Mouse (Mus musculus): ENCODE measurements around the gene Lrat.

The Lrat gene

GRCm38 (mm10) chr3:82903613-82904205 lies at the start of gene Lrat:
Gene Lrat (minus strand): TSS chr3:82903973.
- no peak for DNase-seq (ENCODE audit: low spot score in 2 of 2)

GRCm38 (mm10) chr3:82952173-82952962 lies 48.6 kb upstream of the Lrat start:
- no peak for DNase-seq (ENCODE audit: low spot score in 2 of 2)

- DNase-seq (ENCODE audit: low spot score in 2 of 2): no peak
These were observed 46.9 kb upstream of the Lrat start for GRCm38 (mm10) chr3:82950639-82951038.

- DNase-seq (ENCODE audit: low spot score in 2 of 2): no peak
These were observed 46.4 kb upstream of the Lrat start for GRCm38 (mm10) chr3:82950208-82950607.

- DNase-seq (ENCODE audit: low spot score in 2 of 2): no peak
These were observed 42.8 kb upstream of the Lrat start for GRCm38 (mm10) chr3:82946375-82947107.

GRCm38 (mm10) chr3:82927917-82928316 lies 24.1 kb upstream of the Lrat start:
- DNase-seq (ENCODE audit: low spot score in 2 of 2): no peak

- DNase-seq (ENCODE audit: low spot score in 2 of 2): no peak
These were observed 11.9 kb upstream of the Lrat start for GRCm38 (mm10) chr3:82915632-82916031.

- no peak for DNase-seq (ENCODE audit: low spot score in 2 of 2)
These were observed 4.9 kb upstream of the Lrat start for GRCm38 (mm10) chr3:82908671-82909070.

GRCm38 (mm10) chr3:82904211-82904908 lies 587 bp upstream of the Lrat start:
- no peak for DNase-seq (ENCODE audit: low spot score in 2 of 2)

- no peak for DNase-seq (ENCODE audit: low spot score in 2 of 2)
These were observed 788 bp downstream of the Lrat start for GRCm38 (mm10) chr3:82902757-82903612.

- DNase-seq (ENCODE audit: low spot score in 2 of 2): no peak
These were observed 14.9 kb downstream of the Lrat start for GRCm38 (mm10) chr3:82888842-82889241.

- no peak for DNase-seq (ENCODE audit: low spot score in 2 of 2)
These were observed 26.5 kb downstream of the Lrat start for GRCm38 (mm10) chr3:82877258-82877657.

- peak; percentile 16 to 64 for DNase-seq (ENCODE audit: low spot score in 2 of 2)
These were observed 27.4 kb downstream of the Lrat start, which contains the start of gene Rbm46 for GRCm38 (mm10) chr3:82876372-82876739. Gene Rbm46 (minus strand): TSS chr3:82876483.

- no peak for DNase-seq (ENCODE audit: low spot score in 2 of 2)
These were observed 28.0 kb downstream of the Lrat start for GRCm38 (mm10) chr3:82875671-82876371.

- DNase-seq (ENCODE audit: low spot score in 2 of 2): no peak
These were observed 46.2 kb downstream of the Lrat start for GRCm38 (mm10) chr3:82857414-82858077.

Data from spleen, postnatal 4 days (tissue).